Mouse (Mus musculus): Measurements from ENCODE around the gene Casc4.
"Not testable (repeated sequence)": the region's sequence is repeated elsewhere in the genome, so short reads cannot be mapped to it uniquely, and the experiment has no call there.

Gene Casc4

DNA sequence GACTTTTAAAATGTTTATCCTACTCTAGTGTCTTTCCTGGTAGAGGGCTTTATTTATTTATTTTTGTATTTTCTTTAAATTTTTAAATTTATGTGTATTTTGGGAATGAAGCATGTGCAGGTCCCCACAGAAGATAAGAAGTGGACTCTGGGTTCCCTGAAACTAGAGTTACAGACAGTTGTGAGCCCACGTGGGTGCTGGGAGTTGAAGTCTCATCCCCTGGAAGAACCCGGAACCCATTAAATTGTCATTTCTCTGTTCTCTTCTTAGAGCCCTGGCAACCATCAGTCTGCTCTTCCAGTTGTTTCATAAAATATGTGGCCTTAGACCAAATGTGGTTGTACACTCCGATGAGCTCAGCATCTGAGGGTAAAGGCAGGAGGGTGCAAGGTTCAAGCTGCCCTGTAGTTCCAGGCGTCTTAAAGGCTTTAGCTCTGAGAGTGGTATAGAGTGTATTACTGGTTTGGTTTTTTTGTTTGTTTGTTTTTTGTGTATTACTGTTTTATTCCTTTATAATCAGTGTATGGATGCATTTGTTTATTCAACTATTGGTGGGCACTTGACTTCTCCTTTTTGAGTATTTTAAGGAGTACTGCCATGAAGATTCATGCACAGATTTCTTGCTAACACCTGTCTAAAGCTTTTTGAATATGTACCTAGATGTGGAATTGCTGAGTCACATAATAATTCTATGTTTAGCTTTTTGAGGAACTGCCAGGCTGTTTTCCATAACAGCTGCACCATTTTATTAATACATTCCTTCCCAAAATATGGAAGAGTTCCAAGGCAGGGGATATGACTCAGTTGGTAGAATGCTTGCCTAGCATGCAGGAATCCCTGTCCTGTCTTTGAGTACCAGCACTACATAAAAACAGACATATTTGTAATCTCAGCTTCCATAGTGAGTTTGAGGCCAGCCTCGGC is 49.5 kb downstream of the Casc4 start:
- DNase-seq (ENCODE audit: low spot score) = no peak

DNA sequence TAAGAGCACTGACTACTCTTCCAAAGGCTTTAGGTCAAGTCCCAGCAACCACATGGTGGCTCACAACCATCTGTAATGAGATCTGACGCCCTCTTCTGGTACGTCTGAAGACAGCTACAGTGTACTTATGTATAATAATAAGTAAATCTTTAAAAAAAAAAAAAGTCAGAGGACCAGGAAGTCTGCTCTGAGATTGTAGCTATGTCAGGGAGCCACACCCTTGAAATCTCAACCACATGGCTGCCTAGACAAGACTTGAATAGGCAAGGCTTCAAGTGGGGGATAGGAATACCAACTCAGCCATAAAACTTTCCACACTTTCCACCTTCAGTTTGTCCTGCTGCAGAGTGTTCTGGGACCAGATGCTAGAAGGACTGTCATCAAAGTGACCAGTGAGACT is 70.9 kb downstream of the Casc4 start:
- DNase-seq (ENCODE audit: low spot score) = not testable (repeated sequence)

DNA sequence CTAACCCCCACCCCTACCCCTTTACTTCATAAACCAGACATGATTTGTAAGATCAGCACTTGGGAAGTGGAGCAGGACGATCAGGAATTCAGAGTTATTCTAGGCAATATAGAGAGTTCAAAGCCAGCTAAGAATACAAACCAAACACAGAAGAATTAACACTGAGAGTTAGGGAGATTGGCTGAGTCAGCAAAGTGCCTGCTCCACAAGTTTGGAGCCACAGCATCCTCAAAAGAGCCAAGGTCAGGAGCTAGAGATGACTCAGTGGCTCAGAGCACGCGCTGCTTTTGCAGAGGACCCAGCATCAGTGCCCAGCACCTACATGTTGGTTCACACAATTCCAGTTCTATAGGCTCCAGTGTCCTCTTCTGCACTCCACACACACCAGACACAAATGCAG is 76.6 kb downstream of the Casc4 start:
- DNase-seq (ENCODE audit: low spot score) = no peak

DNA sequence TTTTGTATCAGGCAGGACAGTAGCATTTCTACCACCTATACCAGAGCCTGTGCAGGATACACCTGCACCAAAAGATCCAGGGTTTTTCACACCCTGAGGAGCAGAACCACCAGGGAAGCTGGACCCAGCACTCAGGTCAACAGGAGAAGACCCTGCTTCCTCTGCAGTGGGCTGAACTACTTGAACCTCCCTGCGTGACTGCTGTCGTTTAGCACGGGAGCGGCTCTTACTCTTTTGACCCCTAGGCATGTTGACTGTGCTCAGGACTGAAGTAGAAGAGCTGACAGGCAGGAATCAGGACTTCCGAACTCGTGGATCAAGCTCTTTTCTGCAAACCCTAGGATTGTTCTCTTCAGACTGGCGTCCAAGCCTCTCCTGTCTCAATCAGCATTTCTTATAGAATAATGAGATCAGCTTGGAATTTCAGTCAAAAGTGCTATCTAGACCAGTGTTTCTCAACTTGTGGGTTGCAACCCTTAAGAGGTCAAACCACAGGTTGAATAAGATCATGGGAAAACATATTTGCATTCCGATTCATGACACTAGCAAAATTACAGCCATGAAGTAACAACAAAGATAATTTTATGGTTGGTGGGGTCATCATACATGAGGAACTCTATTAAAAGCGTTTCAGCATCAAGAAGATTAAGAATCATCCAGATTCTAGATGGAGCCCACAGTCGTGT is 88.3 kb downstream of the Casc4 start:
- no peak for DNase-seq (ENCODE audit: low spot score)

DNA sequence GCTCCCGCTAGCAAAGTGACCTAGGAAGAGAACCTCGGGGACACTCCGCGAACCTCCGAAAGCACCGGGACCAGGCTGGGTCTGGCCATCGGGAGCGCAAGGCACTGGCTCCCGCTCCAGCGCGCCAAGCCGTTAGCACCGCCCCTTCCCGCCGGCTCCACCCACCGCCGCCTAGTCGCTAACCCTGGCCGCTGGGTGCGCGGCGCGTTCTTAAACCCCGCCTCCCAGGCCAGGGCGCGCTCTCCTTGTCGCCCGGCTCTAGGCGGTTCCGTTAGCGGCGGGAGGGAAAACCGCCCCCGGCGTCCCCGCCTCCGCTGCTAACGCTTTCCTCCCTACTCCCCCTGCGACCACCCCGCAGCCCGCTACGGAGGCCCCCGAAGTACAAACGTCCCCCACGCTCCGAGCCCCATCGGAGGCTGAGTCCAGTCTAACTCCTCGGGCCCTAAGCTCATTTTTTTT is 89.0 kb downstream of the Casc4 start, which contains the start of the genes Ctdspl2 and Mageb3:
TSS of gene Ctdspl2 (plus strand) at position 237 of the 459 bp plus-strand sequence.
TSS of gene Mageb3 (minus strand) at position 328 of the 459 bp plus-strand sequence.
- DNase-seq (ENCODE audit: low spot score) = peak; percentile 87

DNA sequence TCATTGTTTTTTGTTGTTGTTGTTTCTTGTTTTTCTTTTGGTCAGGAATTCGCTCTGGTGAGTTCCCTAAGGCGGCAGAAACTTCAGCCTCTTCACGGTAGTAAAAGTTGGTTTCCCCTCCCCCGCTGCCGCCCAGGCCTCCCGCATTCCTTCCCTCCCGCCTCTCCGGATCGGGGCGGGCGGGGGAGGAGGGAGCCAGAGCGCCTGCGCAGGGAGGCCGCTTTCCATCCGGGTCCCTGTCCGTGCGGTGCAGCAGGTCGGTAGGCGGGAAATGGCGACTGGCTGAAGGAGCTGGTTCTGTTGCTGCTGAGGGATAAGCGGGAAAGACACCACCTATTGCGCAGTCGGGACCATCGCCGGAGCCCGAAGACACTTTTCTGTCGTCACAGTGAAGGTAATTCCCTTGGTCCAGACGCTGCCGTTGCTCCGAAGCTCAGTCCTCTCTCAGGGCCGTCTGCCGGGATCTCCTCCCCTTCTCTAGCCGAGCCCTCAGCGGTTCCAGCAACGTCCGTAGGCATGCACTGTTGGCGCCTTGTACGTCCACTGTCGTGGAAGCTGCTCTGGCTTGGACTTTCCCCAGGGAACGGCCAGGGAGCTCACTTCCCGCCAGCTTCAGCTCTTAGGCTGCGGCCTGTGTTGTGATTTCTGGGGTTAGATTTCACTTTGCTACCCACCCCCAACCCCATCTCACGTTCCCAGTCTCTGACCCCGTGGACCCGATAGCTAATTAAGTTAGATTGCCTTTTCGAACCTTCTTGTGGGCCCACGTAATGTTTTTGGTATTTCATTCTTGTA is 89.7 kb downstream of the Casc4 start:
- DNase-seq (ENCODE audit: low spot score) = peak; percentile 89

DNA sequence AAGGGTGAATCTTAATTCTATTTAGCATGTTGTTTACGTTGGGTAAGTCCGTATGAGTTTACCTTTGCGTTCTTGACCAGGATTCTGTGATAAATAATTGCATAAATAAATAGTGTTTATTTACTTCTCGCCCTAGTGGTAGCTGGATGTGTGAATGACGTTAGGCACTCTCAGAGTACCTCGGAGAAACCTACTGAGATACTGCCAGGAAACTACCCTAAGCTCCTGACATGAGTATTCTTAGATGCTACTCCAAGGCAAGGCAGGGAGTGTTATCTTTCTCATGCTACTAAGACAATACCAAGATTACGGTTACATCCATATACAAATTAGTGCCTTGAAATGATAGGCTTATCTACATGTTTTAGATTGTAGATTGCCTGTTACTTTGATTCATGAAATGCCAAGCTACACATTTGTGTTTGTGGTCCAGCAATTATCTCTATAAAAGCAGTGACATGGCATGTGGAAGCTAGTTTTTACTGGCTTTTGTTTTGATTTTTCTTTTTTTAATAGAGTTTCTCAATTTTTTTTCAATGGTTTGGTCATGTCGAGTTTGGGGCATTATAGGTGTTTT is 90.5 kb downstream of the Casc4 start:
- no peak for DNase-seq (ENCODE audit: low spot score)
